Mouse (Mus musculus): ENCODE results near the gene Traip. TPM values are rescaled to one million over a fixed set of nuclear protein-coding genes. Genes with fewer than 3 reads are reported as not detected.

Gene Traip
- total and polyA plus RNA-seq, 2 experiments from 2014 or later, result 3.3 to 4.8 TPM

- Histone ChIP-seq H3K4me3 (ENCODE audit: low read depth, low read length) (peak overlapping the region; percentile 37), H3K36me3 (replicated peaks; ENCODE audit: control insufficient read depth, insufficient read depth, low read length) (peaks cover 3% of the 10 kb centered on the region; the same call in 1 of the 2 replicates), H3K27me3 (ENCODE audit: control insufficient read depth, insufficient read depth, low read length) (no peaks in the 10 kb centered on the region), H3K4me1 (ENCODE audit: control insufficient read depth, insufficient read depth) (no peaks in the 10 kb centered on the region), H3K9me3 (replicated peaks; ENCODE audit: control insufficient read depth, low read length) (no peaks in the 10 kb centered on the region), H3K27ac (ENCODE audit: low read depth) (peak overlapping the region; percentile 17; the same call in 1 of the 2 replicates), H3K9ac (replicated peaks; ENCODE audit: low read depth, low read length) (peak overlapping the region; percentile 23), H3K4me2 (ENCODE audit: low read depth, low read length) (peak overlapping the region; percentile 61)
- 52% methylated on average over 31 of the region's 31 CpGs for WGBS
- TF ChIP-seq EP300 (IDR thresholded peaks at IDR 0.05; ENCODE audit: low read depth), result no peak
- no peak for TF ChIP-seq CTCF (IDR thresholded peaks at IDR 0.05; ENCODE audit: low read depth)
- no peak for DNase-seq (ENCODE audit: low spot score)
- ATAC-seq (ENCODE audit: insufficient read depth, low read depth), result no peak
Measured at GRCm38 (mm10) chr9:107906967-107907800, 42.8 kb upstream of the Traip start.

- H3K9ac ChIP-seq (replicated peaks; ENCODE audit: low read depth, low read length), result peak overlapping the region; percentile 27
- H3K4me2 ChIP-seq (ENCODE audit: low read depth, low read length), result peak overlapping the region; percentile 61
- 68% methylated on average over 14 of the region's 14 CpGs for WGBS
- no peaks in the 10 kb centered on the region for H3K27me3 ChIP-seq (ENCODE audit: control insufficient read depth, insufficient read depth, low read length)
- no peaks in the 10 kb centered on the region for H3K9me3 ChIP-seq (replicated peaks; ENCODE audit: control insufficient read depth, low read length)
- H3K4me1 ChIP-seq (ENCODE audit: control insufficient read depth, insufficient read depth), result no peaks in the 10 kb centered on the region
- peak overlapping the region; percentile 44 for H3K27ac ChIP-seq (ENCODE audit: low read depth)
- DNase-seq (ENCODE audit: low spot score), result no peak
- no peak for ATAC-seq (ENCODE audit: insufficient read depth, low read depth)
- H3K4me3 ChIP-seq (ENCODE audit: low read depth, low read length), result peak overlapping the region; percentile 37
- 0 out of 2 replicates have a peak, but pooled peaks cover under 1% of the 10 kb centered on the region for H3K36me3 ChIP-seq (replicated peaks; ENCODE audit: control insufficient read depth, insufficient read depth, low read length)
- TF ChIP-seq CTCF (IDR thresholded peaks at IDR 0.05; ENCODE audit: low read depth), result no peak
- TF ChIP-seq EP300 (IDR thresholded peaks at IDR 0.05; ENCODE audit: low read depth), result no peak
Measured at GRCm38 (mm10) chr9:107907801-107908120, 42.2 kb upstream of the Traip start.

DNA sequence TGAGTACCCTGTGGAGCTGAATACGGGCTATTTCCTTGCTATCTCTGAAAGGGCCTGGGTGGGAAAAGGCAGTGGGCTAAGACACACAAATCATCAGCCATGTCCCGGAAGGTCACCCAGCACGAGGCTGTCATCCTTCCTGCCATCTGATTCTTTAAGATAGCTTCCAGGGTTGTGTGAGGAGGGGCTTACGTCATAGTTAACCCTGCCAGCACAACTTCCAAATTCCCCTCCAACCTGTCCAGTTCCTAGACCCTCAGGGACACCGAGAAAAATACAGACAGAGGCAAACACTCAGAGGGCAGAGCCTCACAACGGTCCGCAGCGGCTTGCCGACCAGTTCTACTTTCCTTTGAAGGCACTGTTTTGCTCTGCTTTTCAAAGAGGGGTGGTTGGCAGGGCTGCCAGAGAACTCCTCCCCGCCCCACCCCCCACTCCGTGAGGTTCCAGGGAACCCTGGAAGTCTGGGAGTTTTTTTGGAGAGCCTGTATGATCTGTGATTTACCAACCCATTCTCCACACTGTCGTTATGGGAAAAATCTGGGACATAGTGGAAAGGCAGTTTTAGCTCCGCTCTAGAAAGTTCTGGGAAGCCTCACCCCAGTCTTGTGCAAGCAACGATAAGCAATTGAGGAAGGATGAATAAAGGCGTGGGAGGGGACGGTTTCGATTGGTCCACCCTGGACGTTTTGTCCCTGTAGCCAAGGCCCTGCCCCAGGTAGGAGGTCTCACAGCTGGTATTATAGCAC, 41.4 kb upstream of the Traip start:
- DNase-seq (ENCODE audit: low spot score) (no peak), ATAC-seq (ENCODE audit: insufficient read depth, low read depth) (no peak)
- Histone ChIP-seq H3K27ac (ENCODE audit: low read depth) (peak overlapping the region; percentile 44), H3K9me3 (replicated peaks; ENCODE audit: control insufficient read depth, low read length) (no peaks in the 10 kb centered on the region), H3K27me3 (ENCODE audit: control insufficient read depth, insufficient read depth, low read length) (no peaks in the 10 kb centered on the region), H3K4me1 (ENCODE audit: control insufficient read depth, insufficient read depth) (no peaks in the 10 kb centered on the region), H3K4me3 (ENCODE audit: low read depth, low read length) (peak overlapping the region; percentile 17), H3K4me2 (ENCODE audit: low read depth, low read length) (peak overlapping the region; percentile 61), H3K36me3 (replicated peaks; ENCODE audit: control insufficient read depth, insufficient read depth, low read length) (no peaks in the 10 kb centered on the region), H3K9ac (replicated peaks; ENCODE audit: low read depth, low read length) (peak overlapping the region; percentile 27; the same call in 1 of the 2 replicates)
- TF ChIP-seq EP300 (IDR thresholded peaks at IDR 0.05; ENCODE audit: low read depth), result no peak
- TF ChIP-seq CTCF (IDR thresholded peaks at IDR 0.05; ENCODE audit: low read depth), result no peak
- WGBS, result 33% methylated on average over 18 of the region's 18 CpGs

DNA sequence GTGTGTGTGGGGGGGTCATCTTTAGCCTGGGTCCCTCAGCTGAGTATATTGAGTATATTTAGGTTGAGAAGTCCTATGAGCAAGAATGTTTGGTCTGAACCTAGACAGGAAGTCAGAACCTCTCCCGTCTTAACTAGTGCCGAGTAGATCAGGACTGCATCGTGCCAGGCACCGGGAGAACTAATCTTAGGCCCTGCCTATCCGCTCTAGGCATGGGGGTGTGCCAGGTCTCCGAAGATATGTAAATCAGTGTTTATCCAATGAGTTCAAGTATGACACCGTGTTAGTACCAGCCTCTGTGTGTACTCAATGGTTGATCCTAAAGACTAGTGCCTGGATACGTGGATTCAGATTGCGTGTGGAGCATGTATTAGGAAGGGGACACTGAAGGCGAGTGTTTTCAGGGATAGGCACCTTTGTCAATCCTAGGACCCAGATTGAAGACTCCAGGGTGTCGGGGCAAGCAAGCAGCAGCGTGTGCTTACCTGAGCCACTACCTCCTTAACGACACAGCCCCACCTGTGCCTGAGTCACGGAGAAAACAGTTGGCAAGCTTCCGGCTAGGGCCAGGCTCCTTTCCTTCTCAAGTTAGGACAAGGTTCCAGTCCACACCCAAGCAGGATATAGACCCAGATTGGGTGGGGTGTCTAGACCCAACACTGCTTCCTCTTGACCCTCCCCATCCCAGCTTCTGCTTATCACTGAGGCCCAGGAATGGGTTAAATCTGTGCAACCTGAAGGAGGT, 39.7 kb upstream of the Traip start:
- Histone ChIP-seq H3K36me3 (replicated peaks; ENCODE audit: control insufficient read depth, insufficient read depth, low read length) (no peaks in the 10 kb centered on the region), H3K4me2 (ENCODE audit: low read depth, low read length) (no peak overlapping the region), H3K27me3 (ENCODE audit: control insufficient read depth, insufficient read depth, low read length) (no peaks in the 10 kb centered on the region), H3K4me1 (ENCODE audit: control insufficient read depth, insufficient read depth) (no peaks in the 10 kb centered on the region), H3K27ac (ENCODE audit: low read depth) (no peak overlapping the region), H3K9ac (replicated peaks; ENCODE audit: low read depth, low read length) (no peak overlapping the region), H3K9me3 (replicated peaks; ENCODE audit: control insufficient read depth, low read length) (no peaks in the 10 kb centered on the region), H3K4me3 (ENCODE audit: low read depth, low read length) (no peak overlapping the region)
- 70% methylated on average over 15 of the region's 15 CpGs for WGBS
- no peak for DNase-seq (ENCODE audit: low spot score)
- no peak for ATAC-seq (ENCODE audit: insufficient read depth, low read depth)
- TF ChIP-seq EP300 (IDR thresholded peaks at IDR 0.05; ENCODE audit: low read depth), result no peak
- no peak for TF ChIP-seq CTCF (IDR thresholded peaks at IDR 0.05; ENCODE audit: low read depth)

DNA sequence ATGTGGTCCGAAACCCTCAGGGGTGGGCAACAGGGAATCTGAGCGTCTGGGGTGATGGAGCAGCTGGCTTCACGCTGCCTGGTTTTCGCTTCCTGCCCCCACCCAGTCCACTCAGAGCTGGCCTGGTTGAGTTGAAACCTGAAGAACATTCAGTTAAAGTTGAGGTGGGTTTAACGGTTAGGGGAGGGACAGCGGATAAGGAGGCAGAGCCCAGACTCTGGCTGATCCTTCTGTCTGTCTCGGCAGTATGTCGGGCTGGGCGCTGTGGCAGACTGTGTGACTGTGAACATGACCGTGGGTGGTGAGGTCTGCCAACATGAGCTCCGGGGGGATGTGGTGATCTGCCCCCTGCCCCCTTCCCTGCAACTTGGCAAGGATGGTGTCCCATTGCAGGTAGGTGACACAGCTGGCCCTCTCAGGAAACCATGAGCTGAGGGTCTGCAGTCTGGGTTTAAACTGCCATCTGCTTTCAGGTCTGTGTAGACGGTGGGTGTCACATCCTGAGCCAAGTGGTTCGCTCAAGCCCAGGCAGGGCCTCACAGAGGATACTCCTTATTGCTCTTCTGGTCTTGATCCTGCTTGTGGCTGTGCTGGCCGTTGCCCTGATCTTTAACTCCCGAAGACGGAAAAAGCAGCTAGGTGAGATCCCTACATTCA, 35.0 kb upstream of the Traip start:
- TF ChIP-seq CTCF (IDR thresholded peaks at IDR 0.05; ENCODE audit: low read depth), result no peak
- no peak for TF ChIP-seq EP300 (IDR thresholded peaks at IDR 0.05; ENCODE audit: low read depth)
- H3K4me2 ChIP-seq (ENCODE audit: low read depth, low read length), result no peak overlapping the region
- WGBS, result 68% methylated on average over 16 of the region's 16 CpGs
- ATAC-seq (ENCODE audit: insufficient read depth, low read depth) (0 out of 2 replicates have a peak, but pooled peaks have one; percentile 4), DNase-seq (ENCODE audit: low spot score) (no peak)
- H3K4me1 ChIP-seq (ENCODE audit: control insufficient read depth, insufficient read depth), result no peaks in the 10 kb centered on the region
- no peaks in the 10 kb centered on the region for H3K36me3 ChIP-seq (replicated peaks; ENCODE audit: control insufficient read depth, insufficient read depth, low read length)
- H3K4me3 ChIP-seq (ENCODE audit: low read depth, low read length), result no peak overlapping the region
- no peak overlapping the region for H3K27ac ChIP-seq (ENCODE audit: low read depth)
- H3K9ac ChIP-seq (replicated peaks; ENCODE audit: low read depth, low read length), result no peak overlapping the region
- H3K27me3 ChIP-seq (ENCODE audit: control insufficient read depth, insufficient read depth, low read length), result no peaks in the 10 kb centered on the region
- H3K9me3 ChIP-seq (replicated peaks; ENCODE audit: control insufficient read depth, low read length), result no peaks in the 10 kb centered on the region
